Mouse (Mus musculus) gastrocnemius, postnatal 36 days (tissue): ENCODE results near the gene Mtmr3. TPM values are rescaled to one million over a fixed set of nuclear protein-coding genes. Genes with fewer than 3 reads are reported as not detected.
A peak's percentile ranks its signal among the peaks of the same experiment; 100 is the strongest.

Source experiments
- DNase-seq, 2 experiments: peaks; one replicate each; pipeline ENCODE4 v3.0.0; 2022
- intact Hi-C: fragments of 180-260 bp; cut with DNase I; formaldehyde crosslinking; loops from one replicate; pipeline ENCODE4 v1.15.1; 2025
- total RNA-seq, 2 experiments: library from RNA; stranded (reverse); gene quantifications; 2 replicates each; pipeline ENCODE4 v1.2.3; 2021

The Mtmr3 gene
- total RNA-seq, 2 experiments from 2014 or later: 42.5 to 43.2 TPM

GRCm38 (mm10) chr11:4472464-4473179 lies 122.0 kb downstream of the Mtmr3 start:
- no peak for DNase-seq
- intact Hi-C loops: loop anchor here (10.0 kb wide), 1 partner anchor 1692 kb away; no protein-coding TSS in a partner anchor

DNA sequence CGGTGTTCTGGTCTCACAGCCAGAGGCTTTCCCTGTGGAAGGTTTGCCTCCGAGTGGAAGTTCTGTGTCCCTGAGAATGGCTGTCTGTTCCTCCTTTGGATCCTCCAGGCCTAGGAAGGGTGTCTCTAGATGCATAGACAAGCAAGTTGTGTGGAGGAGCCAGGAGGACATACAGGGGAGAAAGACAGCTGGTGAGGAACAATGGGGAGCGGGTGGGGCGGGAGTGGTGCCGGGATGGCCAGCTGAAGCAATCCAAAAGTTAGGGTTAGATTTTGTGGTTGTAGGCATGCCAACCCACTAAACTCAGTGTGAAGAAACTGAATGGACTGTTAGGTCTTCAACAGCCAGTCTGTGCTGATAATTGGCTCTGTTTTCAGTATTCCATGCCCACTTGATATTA lies 122.9 kb downstream of the Mtmr3 start:
- intact Hi-C loops: loop anchor here (10.0 kb wide), 1 partner anchor 1693 kb away; no protein-coding TSS in a partner anchor
- no peak for DNase-seq

- DNase-seq: no peak
- intact Hi-C loops: loop anchor here (10.0 kb wide), 1 partner anchor 1694 kb away; no protein-coding TSS in a partner anchor
These were observed 123.4 kb downstream of the Mtmr3 start for GRCm38 (mm10) chr11:4471251-4471650.

DNA sequence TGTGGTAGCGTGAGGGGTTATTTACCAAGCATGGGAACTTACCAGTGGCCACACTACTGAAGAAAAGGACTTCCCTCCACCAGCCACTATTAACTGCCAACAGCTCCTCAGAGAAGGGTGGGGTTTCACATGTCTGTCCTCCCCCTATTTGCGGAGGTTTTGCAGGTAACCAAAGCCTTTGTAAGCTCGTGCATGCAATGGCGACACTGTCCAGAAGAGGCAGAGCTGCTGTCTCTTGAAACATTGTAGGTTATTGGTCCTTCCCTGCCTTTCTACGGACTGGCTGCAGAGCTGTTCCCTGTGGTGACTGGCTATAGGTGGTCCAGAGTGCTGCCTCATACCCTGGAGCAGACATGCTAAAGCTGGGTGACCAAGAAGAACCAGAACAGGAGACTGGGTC lies 125.6 kb downstream of the Mtmr3 start:
- intact Hi-C loops: no loop called here
- no peak for DNase-seq

DNA sequence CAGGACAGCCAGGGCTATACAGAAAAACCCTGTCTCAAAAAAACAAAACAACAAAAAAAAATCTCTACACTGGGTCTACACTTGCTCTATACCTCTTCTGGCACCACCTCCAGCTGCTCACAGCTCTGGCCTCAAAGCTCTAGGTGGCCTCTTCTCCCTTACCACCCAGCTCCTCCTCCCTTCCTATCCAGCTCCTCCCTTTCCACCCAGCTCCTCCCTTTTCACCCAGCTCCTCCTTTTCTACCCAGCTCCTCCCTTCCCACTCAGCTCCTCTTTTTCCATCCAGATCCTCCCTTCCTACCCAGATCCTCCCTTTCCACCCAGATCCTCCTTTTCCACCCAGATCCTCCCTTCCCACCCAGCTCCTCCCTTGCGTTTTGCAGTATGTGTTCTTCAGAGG lies 127.2 kb downstream of the Mtmr3 start:
- no peak for DNase-seq
- intact Hi-C loops: no loop called here

- intact Hi-C loops: no loop called here
- DNase-seq: no peak
These were observed 128.5 kb downstream of the Mtmr3 start for GRCm38 (mm10) chr11:4466191-4466590.

DNA sequence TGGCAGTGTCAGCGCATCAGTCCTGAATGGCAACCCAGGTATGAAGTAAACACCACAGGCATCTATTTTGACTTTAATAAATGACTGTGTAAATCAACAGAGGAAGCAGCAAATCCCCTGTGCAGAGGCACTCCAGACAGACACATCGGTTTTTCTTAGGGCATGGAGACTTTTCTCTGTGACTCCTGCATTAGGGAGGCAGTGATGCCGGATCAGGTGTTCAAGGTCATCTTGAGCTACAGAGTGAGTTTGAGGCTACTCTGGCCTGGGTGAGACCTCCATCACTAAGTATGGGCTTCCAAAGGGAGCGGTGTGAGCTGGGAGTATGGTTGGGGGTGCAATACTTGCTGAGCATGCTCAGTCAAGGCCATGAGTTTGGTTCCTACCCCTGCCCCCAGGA lies 130.0 kb downstream of the Mtmr3 start:
- intact Hi-C loops: no loop called here
- DNase-seq: no peak

- no peak for DNase-seq
- intact Hi-C loops: no loop called here
These were observed 130.5 kb downstream of the Mtmr3 start for GRCm38 (mm10) chr11:4464186-4464585.

DNA sequence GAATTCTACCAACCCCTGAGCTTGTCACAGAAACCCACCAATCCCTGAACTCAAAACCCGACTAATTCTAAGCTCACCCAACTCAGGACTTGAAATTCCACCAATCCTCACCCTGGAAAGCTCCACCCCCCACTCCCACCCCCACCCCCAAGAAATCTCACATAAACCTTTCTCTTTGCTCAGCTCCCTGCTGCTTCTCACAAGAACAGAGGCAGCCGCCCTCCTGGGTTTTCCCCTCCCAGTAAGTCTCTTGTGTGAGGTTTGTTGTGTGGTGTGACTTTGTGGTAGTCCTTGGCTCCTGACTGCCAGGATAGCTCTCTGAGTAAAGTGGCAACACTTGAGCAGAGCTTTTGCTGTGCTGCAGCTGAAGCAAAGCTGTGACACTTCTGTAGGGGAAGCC lies 131.8 kb downstream of the Mtmr3 start:
- intact Hi-C loops: no loop called here
- DNase-seq: no peak

DNA sequence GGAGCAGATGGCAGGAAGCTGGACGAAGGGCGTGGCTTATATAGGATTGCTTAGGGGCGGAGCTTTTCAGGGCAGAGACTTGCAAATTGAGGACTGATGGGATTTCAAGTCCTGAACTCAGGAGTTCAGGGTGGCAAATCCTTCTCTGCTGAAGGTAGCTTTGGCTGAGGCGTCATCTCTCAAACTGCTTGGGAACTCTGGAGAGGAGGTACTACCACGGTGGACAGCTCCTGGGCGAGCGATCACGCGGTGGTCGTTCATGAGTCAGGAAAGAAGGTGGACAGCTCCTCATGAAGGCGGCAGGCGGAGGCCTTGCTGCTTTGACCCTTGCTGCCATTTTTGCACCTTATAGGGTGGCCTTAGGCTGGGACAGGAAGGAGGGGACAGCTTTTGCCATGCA lies 133.5 kb downstream of the Mtmr3 start:
- intact Hi-C loops: no loop called here
- no peak for DNase-seq

DNA sequence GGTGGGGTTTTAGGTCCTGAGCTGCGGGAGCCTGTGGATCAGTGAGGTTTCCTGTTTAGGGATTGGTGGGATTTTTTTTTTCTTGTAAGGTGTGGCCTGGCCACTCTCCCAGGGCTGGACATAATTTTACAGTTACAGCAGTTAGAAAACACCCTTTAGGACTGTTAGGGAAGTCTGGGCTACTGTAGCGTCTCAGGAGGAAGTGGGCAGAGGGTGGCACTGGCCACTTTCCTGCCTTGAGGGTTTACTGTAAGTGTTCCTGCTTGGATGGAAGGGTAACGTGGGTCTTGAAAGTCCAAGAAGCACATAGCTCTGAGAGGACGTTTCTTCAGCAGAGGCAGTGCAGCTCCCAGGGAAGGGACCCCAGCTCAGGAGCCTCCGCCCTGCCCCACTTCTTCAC lies 134.0 kb downstream of the Mtmr3 start:
- intact Hi-C loops: no loop called here
- no peak for DNase-seq

GRCm38 (mm10) chr11:4454895-4455535 lies 139.6 kb downstream of the Mtmr3 start:
- no peak for DNase-seq
- intact Hi-C loops: no loop called here

GRCm38 (mm10) chr11:4452467-4453184 lies 142.0 kb downstream of the Mtmr3 start:
- no peak for DNase-seq
- intact Hi-C loops: no loop called here

- peak; percentile 29 to 40 for DNase-seq
- intact Hi-C loops: no loop called here
These were observed 143.5 kb downstream of the Mtmr3 start for GRCm38 (mm10) chr11:4451116-4451515.

GRCm38 (mm10) chr11:4446195-4446868 lies 148.3 kb downstream of the Mtmr3 start:
- intact Hi-C loops: no loop called here
- no peak for DNase-seq

- intact Hi-C loops: no loop called here
- no peak for DNase-seq
These were observed 152.4 kb downstream of the Mtmr3 start for GRCm38 (mm10) chr11:4442280-4442679.

- no peak for DNase-seq
These were observed 153.7 kb downstream of the Mtmr3 start, which contains the start of gene Hormad2 for GRCm38 (mm10) chr11:4440978-4441377. Gene Hormad2 (minus strand): TSS chr11:4441105.

GRCm38 (mm10) chr11:4438211-4438610 lies 156.5 kb downstream of the Mtmr3 start:
- intact Hi-C loops: loop anchor here (10.0 kb wide), 2 partner anchors 397 to 427 kb away; no protein-coding TSS in a partner anchor
- no peak for DNase-seq

More at GRCm38 (mm10) chr11:4440978-4441377, 153.7 kb downstream of the Mtmr3 start, which contains the start of gene Hormad2:
- intact Hi-C loops: no loop called here

- no peak for DNase-seq
- intact Hi-C loops: loop anchor here (10.0 kb wide), 2 partner anchors 397 to 427 kb away; no protein-coding TSS in a partner anchor
These were observed 157.3 kb downstream of the Mtmr3 start for GRCm38 (mm10) chr11:4437318-4437717.

- no peak for DNase-seq
- intact Hi-C loops: loop anchor here (10.0 kb wide), 2 partner anchors 398 to 428 kb away; no protein-coding TSS in a partner anchor
These were observed 158.0 kb downstream of the Mtmr3 start for GRCm38 (mm10) chr11:4436631-4437030.
